Mouse (Mus musculus) spleen, adult 2 months (tissue): Measurements from ENCODE around the gene Gys2.

ENCODE experiments used
- CTCF ChIP-seq: fragments of 200-500 bp; IDR thresholded peaks from 2 replicates; pipeline ENCODE4 v1.5.1; 2011; ENCODE audit warnings: mild to moderate bottlenecking, inconsistent platforms; ENCODE audit not compliant: insufficient read depth, insufficient read length, insufficient replicate concordance; ENCODE audit errors: extremely low read depth
- POLR2A ChIP-seq: fragments of 200-500 bp; IDR thresholded peaks from 2 replicates; pipeline ENCODE4 v1.6.1; 2011; ENCODE audit warnings: low read depth, low read length, inconsistent platforms

DNA sequence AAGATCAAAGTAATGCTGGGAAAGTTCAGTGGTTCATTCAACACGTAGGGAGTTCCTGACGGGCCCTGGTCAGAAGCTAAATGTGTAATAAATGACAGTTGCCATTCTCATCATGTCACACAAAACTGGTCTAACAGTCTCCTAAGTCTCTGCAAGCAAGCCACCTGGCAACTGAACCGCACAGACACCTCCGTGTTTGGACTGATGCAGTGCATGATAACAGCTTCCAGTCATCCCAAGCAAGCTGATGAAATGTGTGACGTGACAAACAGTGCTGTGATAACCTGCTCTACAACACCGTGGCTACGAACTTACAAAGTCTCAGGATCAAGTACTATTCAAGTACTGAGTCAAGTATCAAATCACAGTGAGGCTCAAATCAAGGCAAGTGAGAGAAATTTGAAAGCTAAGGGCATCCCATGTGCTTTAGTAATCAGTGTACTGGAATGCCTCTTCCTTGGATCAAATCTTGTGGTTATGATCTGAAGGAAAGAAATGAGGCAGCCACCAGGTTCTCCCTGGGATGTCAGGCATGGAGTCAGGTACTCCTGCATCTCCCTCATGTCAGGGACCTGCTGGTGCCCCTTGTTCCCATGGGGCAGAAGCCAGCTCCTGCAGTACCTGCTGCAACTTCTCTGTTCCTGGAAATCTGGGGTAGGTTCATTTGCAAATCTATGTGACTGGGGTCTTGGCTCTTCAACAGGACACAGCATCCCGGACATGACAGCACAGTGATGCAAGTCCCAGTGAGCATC, 94.2 kb downstream of the Gys2 start:
- TF ChIP-seq CTCF (no peak), POLR2A (no peak)
